Mouse (Mus musculus) liver (tissue): Measurements from ENCODE around the gene Dnttip1.
"Not testable (repeated sequence)": the region's sequence is repeated elsewhere in the genome, so short reads cannot be mapped to it uniquely, and the experiment has no call there.

Source experiments
- DNase-seq: peaks from one replicate; pipeline ENCODE4 v3.0.0-alpha.2; 2020; ENCODE audit warnings: mixed read lengths

Gene Dnttip1

DNA sequence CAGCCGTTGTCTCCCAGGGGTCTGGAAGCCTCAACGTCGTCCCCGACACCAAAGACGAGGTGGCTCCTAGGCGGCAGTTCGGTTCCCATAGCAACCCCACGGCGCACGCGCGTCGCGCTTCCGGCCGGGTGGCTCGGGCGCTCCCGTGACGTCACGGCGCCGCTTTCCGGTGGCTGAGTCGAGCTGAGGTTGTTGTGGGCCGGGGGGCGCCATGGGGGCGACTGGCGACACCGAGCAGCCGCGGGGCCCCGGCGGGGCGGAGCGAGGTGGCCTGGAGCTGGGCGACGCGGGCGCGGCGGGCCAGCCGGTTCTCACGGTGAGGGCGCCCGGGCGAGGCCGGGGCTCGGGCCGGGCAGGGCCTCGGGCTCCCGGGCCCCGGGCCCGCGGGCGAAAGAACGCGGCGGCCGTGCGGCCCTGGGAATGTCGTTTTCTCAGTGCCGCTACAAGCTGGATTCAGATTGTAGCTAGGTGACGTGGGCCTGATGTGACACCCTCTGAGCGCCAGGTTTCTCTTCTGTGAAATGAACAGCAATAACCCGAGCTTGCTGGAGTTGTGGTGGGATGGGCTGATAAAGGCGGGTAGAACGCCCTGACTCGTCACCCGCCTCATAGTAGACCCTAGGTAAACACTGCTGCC, at the start of gene Dnttip1, which contains the start of gene Wfdc3:
Gene Dnttip1, plus strand, starts transcription at position 141 of the 637 bp plus-strand sequence.
Gene Wfdc3, minus strand, starts transcription at position 89 of the 637 bp plus-strand sequence.
- DNase-seq = peak; percentile 94

DNA sequence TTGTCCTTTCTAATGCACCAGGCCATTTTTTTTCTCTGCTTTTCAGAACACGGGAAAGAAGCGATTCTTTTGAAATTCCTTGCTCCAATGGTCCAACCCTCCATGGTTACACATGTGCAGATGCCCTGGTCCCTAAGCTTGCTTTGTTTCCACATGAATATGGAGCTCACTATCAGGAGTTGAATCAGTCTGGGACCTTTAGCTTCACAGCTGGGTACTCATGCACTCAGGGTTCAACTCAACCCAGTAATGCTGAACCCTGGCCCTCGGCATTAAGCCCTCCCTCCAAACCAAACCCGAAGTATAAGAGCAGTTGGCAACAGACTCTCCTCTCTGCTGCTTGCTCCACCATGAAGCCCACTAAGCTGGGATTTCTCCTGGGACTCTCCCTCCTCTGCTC, 47.6 kb upstream of the Dnttip1 start, which contains the start of gene Spint4:
Gene Spint4, plus strand, starts transcription at position 301 of the 400 bp plus-strand sequence.
- no peak for DNase-seq

DNA sequence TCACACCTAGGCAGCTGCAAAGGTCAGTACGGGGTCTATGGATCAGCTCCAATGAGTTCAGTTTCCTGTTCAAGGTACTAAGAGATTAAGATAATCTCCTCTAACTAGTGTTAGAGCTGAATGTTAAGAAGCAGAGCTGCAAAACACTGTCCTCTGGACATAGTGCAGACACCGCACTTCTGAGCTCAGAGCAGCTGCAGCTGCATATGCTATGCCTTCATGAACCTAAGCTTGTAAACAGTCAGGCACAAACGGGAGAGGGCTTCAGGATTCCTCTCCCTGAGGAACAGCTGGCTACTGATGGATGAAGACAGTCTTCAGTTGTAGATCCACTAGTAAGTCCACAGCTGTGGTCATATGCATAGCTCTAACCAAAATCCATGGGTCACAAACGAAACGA, 44.8 kb upstream of the Dnttip1 start:
- DNase-seq = no peak

DNA sequence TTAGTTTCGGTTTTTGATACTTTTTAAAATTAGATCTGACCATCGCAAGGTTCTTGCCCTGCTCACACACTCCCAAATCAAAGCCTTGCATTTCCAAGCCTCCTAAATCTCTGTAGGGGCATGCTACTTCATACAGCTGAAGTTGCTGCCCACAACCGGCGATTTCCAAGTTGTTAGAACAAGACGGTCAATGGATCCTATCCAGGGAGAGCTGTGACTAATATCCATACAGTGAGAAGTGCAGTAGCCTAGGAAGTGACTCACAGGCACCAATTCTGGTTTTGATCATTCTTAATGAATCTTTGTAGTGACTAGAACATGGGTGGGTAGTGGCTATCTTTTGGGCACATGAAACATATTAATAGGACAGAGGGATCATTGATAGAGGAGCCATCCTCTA, 44.0 kb upstream of the Dnttip1 start:
- DNase-seq = no peak

DNA sequence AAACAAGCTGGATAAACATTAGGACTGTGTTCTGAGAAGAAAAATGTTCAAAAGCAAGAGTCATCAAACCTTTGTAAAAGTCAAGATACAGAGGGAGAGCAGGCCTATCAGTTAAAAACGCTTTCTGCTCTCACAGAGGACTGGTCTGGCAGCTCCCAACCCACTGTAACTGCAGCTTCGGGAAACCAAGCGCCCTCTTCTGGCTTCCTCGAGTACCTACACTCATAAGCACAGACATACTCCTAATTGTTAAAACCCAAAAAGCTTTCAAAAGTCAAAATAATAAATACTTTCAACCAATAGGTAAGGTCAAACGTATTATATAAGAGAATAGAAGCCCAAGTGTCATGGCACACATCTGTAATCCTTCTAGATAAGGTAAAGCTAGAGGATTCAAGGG, 41.5 kb upstream of the Dnttip1 start:
- no peak for DNase-seq

DNA sequence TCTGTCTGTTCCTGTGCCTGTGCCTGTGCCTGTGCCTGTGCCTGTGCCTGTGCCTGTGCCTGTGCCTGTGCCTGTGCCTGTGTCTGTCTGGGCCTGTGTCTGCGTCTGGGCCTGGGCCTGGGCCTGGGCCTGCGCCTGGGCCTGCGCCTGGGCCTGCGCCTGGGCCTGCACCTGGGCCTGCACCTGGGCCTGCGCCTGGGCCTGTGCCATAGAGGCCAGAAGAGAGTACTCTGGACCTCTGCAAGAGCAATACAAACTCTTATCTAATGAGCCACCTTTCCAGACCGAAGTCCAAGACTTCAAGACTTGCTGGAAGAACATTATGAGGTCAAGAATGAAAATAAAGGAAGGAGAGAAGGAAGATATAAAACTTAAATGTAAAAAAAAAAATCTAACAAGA, 40.5 kb upstream of the Dnttip1 start:
- DNase-seq = no peak

DNA sequence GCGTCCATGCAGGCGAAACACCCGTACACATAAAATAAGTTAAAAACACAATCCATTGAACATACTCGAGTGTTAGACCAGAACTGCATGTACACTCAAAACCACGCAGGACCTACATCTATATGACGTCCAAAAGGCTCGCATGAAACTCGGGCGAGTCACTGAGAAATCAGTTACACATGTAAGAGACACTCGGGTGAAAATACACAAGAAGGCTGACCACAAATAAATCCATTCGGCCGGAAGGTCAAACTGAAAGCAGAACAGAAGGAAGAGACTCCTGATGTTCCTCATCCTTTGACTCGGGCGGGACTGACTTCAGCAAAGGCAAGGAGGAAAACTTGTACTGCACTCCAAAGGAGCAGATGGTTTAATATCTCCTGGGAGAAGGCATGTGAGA, 39.8 kb upstream of the Dnttip1 start:
- no peak for DNase-seq

DNA sequence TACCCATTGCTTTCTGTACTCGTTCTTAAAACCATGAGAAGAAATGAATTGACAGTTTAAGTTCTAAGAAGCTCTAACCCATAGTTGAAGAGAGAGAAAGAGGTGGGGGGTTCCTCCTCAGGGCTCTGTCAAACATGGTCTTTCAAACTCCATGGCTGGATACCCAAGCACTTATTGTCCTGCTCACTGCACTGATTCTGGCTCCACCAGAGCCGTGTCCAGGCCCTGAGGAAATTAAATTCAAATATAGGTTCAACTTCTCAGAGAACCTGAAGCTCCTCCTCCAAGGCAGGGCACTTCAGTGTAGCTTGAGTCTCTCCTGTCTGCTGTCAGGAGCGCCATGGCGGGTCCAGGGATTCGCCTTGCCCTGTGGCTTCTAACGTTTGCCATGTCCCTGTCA, 30.8 kb upstream of the Dnttip1 start, which contains the start of gene Spint5:
Gene Spint5, plus strand, starts transcription at position 301 of the 400 bp plus-strand sequence.
- no peak for DNase-seq

DNA sequence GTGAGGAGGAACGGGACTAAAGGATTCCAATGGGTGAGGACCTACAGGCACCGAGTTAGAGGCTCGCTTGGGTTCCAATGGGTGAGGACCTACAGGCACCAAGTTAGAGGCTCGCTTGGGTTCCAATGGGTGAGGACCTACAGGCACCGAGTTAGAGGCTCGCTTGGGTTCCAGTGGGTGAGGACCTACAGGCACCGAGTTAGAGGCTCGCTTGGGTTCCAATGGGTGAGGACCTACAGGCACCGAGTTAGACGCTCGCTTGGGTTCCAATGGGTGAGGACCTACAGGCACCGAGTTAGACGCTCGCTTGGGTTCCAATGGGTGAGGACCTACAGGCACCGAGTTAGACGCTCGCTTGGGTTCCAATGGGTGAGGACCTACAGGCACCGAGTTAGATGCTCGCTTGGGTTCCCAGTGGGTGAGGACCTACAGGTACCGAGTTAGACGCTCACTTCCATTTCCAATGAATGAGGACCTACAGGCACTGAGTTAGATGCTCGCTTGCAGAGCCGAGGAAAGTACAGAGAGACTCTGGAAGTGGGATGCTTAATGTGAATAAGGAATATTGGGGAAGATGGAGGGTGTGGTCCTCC, 29.5 kb upstream of the Dnttip1 start:
- not testable (repeated sequence) for DNase-seq

DNA sequence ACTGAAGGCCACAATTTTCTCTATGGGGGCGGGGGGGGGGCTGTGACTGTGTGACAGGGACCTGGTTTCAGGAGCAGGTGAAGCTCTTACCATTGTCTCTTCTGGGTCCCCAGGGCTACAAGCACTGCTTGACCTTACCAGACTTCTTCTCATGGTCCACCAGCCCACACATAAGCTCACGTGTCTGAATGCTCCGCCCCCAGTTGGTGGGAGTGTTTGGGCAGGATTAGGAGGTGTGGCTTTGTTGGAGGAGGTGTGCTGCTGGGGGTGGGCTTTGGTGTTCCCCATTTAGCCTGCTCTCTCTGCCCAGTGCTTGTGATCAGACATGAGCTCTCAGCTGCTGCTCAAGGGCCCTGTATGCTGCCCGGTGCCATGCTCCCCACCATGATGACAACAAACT, 22.5 kb upstream of the Dnttip1 start:
- DNase-seq = no peak

DNA sequence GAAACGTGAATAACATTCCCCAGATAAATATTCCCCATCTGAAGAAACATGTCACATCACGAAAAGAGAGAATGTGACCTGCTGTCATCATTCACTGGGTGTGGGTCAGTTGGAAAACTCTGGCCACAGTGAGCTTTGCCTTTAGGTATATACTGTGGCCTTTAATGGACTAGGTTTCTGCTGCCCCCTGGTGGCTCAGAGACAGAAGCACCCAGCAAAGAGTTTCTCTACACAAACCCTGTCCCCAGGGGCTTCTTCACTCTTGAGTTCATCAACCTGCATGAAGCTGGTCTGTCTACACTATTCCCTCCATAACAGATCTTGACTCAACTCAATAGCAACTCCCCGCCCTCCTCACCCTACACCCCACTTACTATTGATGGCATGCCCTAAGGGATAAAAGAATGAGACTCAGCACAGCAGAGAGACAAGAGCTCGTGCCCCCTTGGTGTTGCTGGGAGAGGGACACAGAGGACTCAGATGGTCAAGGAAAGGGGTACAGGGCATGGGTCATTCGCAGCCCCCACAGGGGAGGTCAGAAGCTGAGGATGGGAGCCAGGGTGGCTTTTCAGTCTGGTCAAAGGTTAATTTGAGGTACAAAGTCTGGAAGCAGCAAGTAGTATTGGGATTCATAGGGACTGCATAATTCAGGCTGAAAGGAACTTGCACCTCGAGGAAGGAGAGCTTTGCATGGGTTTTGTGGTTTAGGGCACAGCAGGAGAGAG, 19.7 kb upstream of the Dnttip1 start:
- peak; percentile 78 for DNase-seq

DNA sequence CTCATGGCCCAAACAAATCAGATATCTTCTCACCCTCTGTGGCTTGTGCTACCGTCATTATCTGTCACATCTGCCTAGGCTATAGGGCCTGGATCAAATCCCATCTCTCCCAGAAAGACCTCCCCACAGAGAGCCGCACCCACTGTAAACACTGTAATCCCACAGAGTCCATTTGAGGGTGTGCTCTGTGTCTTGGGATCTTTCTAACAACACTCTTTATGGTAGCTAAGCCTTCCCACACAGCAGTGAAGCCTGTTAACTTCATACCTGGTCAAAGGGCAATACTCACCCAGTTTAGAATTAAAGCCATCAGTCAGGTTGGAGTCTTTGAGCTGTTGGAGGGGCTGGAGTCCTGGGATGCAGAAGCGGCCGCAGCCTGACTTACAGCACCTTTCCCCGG, 14.1 kb upstream of the Dnttip1 start:
- no peak for DNase-seq

DNA sequence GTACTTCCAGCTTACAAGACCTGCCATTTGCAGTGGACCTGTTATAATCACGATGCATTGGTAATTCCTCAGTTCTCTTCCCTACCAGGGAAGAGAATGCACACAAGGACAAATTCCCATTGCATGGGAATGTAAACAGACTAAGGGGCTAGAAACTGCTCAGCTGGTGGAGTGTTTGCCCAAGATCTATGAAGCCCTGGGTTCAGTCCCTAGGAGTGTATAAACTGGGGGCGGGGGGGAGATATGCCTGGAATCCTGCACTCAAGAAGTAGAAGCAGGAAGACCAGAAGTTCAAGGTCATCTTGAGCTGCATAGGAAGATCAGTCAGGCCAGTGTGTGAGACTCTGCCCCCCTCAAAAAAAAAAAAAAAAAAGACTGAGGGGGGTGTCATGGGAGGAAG, 12.5 kb upstream of the Dnttip1 start:
- no peak for DNase-seq

DNA sequence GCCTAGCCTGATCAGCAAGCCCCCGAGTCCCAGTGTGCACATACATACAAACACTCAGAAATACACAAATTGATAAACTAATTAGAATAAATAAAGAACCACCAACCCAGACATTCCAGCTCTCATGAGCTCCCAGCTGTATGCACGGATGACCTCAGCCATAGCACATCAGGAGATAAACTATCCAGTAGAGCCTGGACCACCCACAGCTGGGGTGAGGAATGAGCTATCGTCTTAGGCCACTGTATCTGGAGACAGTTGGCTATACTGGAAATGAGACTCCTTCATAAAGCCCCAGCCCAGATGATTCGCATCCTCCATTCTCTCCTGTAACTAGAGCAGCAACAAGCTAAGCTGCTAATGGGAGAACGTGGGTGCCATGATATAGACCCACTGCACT, 10.9 kb upstream of the Dnttip1 start:
- no peak for DNase-seq

DNA sequence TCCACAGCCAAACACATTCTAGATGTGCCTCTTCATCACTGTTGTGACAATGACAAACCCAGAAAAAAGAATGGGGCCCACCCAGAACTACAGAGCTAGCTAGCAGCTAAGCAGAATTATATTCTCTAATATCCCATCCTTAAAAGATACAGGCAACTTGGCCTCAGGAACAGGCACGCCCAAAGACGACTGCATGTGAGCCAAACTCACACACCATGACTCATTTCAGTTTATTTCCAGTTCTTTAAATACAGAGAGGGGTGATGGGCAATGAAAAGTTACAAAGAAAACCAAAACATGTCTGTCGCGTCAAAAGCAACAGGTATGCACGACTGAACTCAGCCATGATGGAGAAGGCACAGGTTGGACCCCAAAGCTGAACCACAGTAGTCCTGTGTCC, 10.3 kb upstream of the Dnttip1 start:
- no peak for DNase-seq

DNA sequence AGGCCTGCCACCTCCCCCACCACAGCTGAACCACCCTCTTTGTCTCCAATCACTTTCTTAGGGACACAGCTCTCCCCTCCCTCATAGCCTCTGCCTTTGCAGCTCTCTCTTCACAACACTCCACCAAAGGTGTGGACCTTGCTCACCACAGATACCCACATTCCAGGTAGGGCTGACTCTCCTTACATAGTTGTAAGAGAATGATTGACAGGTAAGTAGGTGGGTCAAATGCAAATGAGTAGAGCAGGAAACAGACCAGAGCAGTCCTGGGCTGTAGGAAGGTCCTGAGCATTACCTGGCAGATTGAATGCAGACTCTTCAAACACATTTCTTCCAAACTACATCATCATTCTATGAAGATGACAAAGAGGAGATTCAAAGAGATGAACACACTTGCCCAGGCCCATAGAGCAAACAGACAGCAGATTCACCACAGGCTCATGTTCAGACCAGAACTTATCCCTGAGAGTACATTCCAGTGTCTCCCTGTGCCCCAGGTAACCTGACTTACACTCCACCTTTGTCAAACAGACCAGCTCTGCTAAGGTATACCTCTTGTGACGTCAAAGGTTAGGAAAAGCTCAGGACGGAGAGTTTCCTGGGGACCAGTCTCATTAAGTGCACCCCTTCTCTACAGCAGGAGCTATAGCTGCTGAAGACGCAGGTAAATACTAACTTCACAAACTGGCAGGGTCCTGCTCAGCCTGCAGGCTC, 8.2 kb upstream of the Dnttip1 start:
- DNase-seq = no peak

DNA sequence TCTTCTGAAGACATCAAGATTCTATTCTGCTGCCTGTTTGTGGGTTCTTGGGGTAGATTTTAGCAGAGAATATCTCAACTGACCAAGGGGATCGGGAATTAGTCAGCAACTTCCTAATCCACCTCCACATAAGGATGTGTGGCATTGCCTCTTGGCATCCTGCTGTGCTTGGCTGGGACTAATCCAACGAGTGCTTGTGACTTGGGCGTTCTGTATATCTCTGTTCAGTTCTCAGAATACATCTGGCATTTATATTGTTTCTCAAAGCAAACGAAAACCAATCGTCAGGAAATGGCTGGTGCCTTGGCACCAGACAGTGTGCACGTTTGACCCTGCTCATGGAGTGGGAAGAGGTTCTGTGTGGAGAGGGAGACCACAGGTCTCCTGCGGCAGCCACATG, 5.9 kb upstream of the Dnttip1 start:
- no peak for DNase-seq

DNA sequence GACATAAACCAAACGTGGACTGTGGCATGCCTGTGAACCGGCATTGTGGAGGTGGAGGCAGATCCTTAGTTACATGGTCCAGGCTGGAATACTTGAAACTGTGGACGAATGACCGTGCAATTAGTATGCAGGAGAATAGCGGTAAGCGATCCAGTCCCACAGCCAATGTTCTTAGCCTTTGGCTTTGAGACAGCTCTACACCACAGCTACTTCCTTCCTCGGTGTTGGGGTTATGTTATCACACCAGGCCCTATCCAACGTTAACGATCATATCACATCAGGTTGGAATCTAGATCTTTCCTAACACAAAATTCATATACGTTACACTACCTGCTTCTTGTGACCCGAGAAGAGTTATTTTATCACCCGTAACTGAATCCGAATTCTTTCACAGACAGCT, 796 bp upstream of the Dnttip1 start:
- no peak for DNase-seq

DNA sequence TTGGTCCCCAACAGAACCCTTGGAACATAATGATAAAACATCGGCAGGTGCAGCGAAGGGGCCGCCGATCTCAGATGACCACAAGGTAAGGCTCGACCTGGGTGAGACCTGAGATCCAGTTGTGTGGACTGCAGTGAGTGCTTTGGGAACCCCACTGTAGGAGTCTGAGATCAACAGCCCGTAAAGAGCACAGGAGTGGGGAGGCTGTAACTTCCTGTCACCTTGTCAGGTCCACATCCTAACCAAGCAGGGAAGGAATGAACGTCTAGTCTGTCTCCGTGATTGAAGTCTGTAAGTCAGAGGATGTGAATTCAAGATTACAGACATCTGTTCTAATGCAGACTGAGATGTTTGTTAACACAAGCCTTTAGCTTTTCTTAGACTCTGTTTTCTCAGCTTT, 910 bp downstream of the Dnttip1 start:
- no peak for DNase-seq

DNA sequence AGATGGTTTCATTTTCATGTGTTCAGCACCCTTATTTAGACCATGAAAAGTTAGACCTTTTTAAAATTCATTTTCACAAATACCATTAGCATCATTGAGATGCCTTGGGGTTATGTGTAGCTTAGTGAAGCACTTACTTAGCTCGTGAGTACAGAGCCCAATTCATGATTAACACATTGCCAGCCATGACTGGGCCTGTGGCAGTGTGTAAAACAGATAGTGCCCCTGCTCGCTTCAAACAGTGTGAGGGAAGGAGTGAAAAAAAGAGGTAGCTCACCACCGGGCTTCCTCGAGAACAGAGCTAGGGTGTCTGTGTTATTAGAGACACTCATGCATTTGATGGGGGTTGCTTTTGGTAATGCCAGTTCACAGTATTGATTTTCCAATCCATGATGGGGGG, 2.4 kb downstream of the Dnttip1 start:
- DNase-seq = peak; percentile 34

DNA sequence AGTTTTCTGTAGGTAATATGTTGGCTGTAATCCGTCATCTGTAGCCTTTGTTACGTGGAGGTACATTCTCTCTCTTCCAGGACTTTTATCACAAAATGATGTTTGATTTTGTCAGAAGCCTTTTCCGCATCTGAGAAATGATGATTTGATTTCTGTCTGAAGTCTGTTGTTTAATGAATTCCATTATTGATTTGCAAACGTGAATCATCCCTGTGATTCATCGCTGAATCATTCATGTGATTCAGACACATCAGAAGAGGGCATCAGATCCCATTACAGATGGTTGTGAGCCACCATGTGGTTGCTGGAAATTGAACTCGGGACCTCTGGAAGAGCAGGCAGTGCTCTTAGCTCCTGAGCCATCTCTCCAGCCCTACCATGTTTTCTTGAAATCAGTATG, 3.2 kb downstream of the Dnttip1 start:
- no peak for DNase-seq

DNA sequence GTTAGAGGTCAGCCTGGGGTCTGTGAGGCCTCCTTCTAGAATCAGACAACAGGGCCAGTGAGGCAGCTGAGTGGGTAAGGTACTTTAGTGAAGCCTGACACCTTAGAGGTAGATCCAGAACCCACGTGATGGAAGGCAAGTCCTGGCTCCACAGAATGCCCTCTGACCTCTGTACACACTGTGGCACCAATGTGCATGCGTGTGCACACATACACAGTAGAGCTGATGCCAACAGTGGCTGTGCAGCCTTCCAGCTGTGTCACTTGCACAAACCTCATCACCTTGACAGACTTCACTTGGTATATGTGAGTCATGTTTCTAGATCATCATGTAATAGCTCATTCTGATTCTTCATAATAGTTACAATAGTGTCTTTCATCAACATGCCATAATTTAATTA, 6.7 kb downstream of the Dnttip1 start:
- no peak for DNase-seq

DNA sequence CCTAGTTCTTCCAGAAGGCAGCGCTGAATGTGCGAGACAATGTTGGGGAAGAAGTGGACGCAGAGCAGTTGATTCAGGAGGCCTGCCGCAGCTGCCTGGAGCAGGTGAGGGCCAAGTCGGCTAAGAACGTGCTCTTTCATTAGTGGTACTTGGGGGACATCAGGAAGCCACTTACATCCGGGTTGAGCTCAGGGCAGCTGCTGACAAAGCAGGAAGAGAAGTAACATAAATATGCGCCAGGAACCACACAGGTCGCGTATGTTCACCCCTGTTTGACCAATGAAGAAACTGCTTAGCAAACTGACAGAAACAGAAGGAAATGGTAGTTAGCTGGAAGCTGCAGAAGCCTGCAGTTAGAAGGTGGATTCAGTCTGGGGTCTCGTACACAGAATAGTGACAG, 8.3 kb downstream of the Dnttip1 start:
- no peak for DNase-seq

DNA sequence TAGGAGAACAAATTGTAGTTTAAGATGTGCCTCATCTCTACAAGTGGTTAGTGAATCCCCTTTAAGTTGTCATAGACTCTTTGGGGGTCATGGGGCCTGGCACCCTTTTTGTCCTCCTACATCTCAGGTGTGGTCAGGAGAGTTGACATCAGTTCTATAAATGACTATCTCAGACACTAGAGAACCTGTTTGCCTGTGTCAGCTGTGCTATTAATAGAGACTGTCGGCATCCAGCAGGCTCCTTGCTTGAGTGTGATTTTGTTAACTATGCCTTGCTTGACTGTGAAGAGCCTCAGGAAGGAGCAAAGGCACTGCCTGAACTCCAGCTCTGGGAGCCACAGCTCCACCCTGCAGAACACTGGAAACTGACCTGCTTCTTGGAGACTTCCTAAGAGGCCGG, 9.0 kb downstream of the Dnttip1 start:
- no peak for DNase-seq
